Mouse (Mus musculus): ENCODE measurements around the gene Selenop. TPM values are rescaled to one million over a fixed set of nuclear protein-coding genes. Genes with fewer than 3 reads are reported as not detected.
A peak's percentile ranks its signal among the peaks of the same experiment; 100 is the strongest.
"Not testable (repeated sequence)": the region's sequence is repeated elsewhere in the genome, so short reads cannot be mapped to it uniquely, and the experiment has no call there.

Selenop gene
- 100 to 1,000 TPM; 276 to 311 (median 294) TPM for total RNA-seq (2022)

- DNase-seq (ENCODE audit: low spot score in 2 of 2) = no peak
Observed at GRCm38 (mm10) chr15:3268247-3268646, at the start of gene Selenop. TSS of gene Selenop (plus strand) at chr15:3268547.

DNA sequence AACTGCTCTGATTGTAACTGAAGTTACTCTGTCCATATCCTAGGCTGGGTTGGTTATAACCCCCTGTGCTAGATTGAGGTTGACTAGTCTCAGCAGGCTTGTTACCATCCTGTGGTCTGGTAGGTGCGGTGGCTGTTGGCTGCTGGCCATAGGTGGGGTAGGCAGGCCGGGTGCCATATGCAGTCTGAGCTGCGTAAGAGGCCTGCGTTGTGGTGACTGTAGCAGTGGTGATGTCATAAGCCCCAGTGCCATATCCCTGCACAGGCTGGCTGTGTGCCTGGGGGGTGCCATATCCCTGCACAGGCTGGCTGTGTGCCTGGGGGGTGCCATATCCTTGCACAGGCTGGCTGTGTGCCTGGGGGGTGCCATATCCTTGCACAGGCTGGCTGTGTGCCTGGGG lies 49.7 kb upstream of the Selenop start:
- DNase-seq (ENCODE audit: low spot score in 2 of 2) = not testable (repeated sequence)

GRCm38 (mm10) chr15:3222803-3223437 lies 45.4 kb upstream of the Selenop start:
- no peak for DNase-seq (ENCODE audit: low spot score in 2 of 2)

DNA sequence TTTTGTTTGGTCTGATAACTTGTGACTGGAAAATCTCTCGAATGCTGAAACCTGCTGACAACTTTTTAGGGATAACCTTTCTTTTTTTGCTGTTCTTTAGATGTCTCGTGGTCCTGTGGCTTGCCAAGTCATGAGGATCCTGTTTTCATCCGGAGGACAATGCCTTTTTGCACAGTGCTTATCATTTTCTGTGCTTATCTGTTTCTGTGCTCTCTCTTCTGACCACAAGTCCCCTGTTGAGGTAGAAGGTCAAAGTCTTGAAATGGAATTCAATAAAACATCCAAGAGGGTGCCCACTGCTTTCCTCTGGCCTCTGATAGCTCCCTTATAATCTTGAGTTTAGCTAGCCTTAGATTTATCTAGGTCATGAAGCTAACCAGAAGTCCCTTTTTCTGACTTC lies 41.8 kb upstream of the Selenop start:
- no peak for DNase-seq (ENCODE audit: low spot score in 2 of 2)

- DNase-seq (ENCODE audit: low spot score in 2 of 2) = no peak
Observed at GRCm38 (mm10) chr15:3228185-3228584, 40.2 kb upstream of the Selenop start.

- no peak for DNase-seq (ENCODE audit: low spot score in 2 of 2)
Observed at GRCm38 (mm10) chr15:3228990-3229389, 39.4 kb upstream of the Selenop start.

GRCm38 (mm10) chr15:3231004-3231403 lies 37.3 kb upstream of the Selenop start:
- no peak for DNase-seq (ENCODE audit: low spot score in 2 of 2)

DNA sequence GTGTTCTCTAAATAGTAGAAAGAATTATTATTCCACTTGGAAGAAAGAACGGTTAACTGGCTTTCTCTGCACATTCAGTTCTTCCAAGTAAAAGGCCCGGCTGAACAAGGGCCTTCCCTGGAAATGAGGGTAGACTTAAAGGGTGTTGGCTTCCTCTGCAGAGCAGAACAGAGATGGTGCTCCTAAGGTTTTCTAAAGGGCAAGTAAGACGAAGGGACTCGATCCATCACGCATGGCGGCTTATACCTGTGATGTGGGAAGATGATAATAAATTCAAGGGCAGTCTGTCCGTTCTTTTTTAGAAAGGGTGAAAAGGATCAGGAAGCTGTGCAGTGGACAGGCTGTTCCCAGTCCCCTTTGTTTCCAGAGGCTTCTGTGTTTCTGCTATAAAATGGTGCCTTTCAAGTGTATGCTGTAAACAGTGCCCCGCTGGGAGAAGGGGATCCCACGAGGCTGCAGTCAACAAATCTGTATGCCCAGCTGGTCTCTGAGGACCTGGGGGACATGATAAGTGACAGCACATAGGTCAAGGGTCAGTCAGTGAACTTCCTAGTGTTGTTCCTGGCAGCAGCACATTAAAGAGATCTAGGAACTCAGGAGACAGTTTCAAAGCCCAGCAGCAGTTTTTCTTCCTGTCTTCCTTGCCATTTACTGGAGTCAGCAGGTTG lies 36.0 kb upstream of the Selenop start:
- peak in 1 of 2 experiments; percentile 17 for DNase-seq (ENCODE audit: low spot score in 2 of 2)

- DNase-seq (ENCODE audit: low spot score in 2 of 2) = no peak
Observed at GRCm38 (mm10) chr15:3233837-3234551, 34.4 kb upstream of the Selenop start.

- no peak for DNase-seq (ENCODE audit: low spot score in 2 of 2)
Observed at GRCm38 (mm10) chr15:3236338-3236737, 32.0 kb upstream of the Selenop start.

DNA sequence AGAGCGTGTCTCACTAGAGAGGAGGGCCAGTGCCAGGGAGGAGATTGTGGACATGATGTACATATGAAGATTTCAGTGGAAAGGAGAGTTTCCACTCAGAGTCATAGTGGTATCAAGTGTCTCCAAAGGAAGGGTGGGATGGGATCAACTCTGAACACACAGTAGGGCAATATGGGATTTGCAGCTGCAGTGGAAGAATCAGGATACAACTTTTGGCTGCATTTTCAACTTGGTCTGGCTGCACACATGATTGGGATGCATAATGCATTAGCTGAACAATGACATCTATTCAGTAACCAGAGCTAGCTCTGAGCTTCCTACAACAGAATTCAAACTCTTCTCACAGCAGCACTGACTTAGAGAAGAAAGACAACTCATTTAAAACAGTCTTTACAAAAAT lies 30.4 kb upstream of the Selenop start:
- DNase-seq (ENCODE audit: low spot score in 2 of 2) = peak; percentile 11 to 26

DNA sequence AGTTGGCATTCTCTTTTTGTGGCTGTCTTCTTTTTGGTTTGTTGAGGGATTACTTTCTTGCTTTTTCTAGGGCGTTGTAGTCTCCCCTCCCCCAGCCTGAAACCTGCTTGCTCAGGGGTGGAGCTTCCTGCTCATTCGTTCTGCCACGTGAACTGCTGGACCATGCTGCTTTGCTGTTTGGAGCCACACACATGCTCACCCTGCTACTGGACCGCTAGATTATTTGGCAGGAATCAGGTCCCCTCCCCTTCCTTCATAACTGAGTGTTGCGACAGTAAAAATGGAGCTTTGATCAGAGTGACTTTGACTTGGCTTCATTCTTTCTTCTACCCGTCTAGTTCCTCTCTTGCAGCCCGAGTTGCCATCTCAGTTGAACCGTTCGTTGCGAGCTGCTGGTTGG lies 23.3 kb upstream of the Selenop start:
- DNase-seq (ENCODE audit: low spot score in 2 of 2) = not testable (repeated sequence)

DNA sequence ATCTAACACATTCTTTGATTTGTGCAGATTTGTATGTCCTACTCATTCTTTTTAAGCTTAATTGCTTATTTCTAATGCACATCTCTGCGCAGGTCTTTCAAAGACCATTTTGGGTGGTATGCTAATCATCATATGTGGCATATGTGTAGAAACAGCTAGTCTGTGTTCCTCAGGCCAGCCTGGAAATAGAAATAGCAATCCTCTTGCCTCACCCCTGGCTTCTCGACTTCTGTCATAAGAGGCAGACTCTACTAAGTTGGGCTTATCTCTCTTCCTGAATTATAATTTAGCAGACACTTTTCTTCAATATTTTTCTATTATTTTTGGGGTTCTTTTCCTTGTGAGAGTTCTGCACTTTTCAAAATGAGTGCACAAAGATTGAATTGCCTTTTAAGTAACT lies 17.7 kb upstream of the Selenop start:
- no peak for DNase-seq (ENCODE audit: low spot score in 2 of 2)

DNA sequence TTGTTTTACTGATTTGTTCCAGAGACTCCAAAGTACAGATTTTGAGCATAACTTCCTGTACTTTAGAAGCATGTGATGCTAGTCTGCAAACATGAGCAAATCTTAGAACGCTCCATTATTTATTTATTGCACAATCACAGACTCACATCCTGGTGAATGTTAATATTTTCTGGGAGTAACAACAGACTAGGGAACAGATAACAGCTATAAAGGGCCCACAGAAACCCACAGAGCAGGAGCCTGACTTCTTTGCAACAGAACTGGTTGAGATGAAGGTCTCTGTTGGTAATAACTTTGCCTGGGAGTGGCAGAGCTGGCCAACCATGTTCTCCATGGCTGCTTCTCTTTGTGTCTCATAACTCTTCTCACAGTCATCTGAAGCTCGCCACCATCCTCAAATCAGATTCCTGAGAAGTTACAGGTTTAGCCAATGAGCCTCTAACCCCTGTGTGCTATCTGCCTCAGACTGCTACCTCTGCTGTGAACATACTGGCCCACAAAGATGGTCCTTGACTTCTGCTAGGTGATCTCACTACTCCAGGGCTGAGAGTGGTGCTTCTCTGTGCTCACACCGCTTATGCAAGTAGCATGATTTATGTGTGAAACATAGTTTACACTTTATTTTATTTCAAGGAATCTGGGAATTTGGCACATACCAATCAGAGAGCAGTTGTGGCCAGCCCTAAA lies 17.2 kb upstream of the Selenop start:
- DNase-seq (ENCODE audit: low spot score in 2 of 2) = no peak

DNA sequence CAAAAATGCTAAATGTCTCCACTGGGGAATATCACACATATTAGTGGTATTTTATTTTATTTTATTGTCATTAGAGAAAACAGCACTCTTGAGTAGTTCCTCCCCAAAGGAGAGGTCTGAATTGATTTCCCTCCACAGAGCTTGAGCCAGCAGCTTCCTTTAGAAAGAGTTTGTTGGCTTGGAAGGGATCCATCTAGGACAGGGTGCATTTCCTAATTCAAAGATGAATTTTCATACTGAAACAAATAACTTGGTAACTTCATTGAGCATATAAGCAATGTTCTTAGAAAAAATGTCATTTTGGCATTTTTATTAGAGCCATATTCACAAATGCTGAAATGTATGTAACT lies 16.7 kb upstream of the Selenop start:
- no peak for DNase-seq (ENCODE audit: low spot score in 2 of 2)

GRCm38 (mm10) chr15:3259025-3259424 lies 9.3 kb upstream of the Selenop start:
- no peak for DNase-seq (ENCODE audit: low spot score in 2 of 2)

- no peak for DNase-seq (ENCODE audit: low spot score in 2 of 2)
Observed at GRCm38 (mm10) chr15:3260309-3260708, 8.0 kb upstream of the Selenop start.

- no peak for DNase-seq (ENCODE audit: low spot score in 2 of 2)
Observed at GRCm38 (mm10) chr15:3262883-3263282, 5.5 kb upstream of the Selenop start.

GRCm38 (mm10) chr15:3264293-3264692 lies 4.1 kb upstream of the Selenop start:
- DNase-seq (ENCODE audit: low spot score in 2 of 2) = no peak

DNA sequence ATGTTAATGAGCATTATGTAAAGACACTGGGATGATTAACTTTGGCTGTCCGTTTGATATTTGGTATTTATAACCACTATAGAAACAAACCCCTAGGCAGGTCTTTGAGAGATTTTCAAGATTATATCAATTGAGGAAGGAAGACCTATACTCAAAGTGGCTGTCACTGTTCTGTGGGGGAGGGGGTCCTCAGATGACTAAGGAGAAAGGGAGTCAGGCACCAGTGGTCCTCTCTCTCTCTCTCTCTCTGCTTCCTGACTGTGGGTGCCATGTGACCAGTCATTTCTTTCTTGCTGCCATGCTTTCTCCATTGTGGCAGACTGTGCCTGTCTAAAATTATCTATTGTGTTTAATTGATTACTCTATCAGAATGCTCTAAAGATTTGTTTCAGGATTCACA lies 3.5 kb upstream of the Selenop start:
- DNase-seq (ENCODE audit: low spot score in 2 of 2) = no peak

- DNase-seq (ENCODE audit: low spot score in 2 of 2) = no peak
Observed at GRCm38 (mm10) chr15:3269496-3269895, 1.1 kb downstream of the Selenop start.

DNA sequence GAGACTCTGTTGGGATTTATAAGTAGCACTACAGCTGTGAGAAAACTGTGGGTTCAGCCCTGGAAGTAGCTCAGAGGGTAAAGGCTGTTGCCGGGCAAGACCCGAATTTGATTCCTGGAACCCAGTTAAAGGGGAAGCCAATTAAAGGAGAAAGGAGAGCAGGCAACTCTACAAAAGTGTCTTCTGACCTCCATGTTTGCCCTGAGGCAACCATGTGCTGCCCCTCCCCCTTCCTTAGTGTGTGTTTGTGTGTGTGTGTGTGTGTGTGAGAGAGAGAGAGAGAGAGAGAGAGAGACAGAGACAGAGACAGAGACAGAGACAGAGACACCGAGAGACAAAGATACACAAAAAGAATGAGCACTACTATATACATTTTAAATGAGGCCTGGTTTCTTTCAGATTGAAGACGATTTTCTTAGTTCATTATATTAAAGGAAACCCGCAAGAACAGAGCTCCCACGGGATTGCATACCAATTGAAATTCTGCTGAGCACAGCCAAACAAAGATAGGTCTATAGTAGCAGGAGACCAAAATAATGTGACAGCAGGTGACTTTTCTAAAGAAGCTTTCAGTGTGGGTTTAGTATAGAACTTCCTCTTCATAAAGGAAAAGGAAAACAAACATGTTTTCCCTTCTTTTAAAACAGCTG lies 1.8 kb downstream of the Selenop start:
- DNase-seq (ENCODE audit: low spot score in 2 of 2) = no peak

Data from layer of hippocampus, adult 8-10 months (tissue).